Mouse (Mus musculus): ENCODE measurements around the gene Gm30191.

GRCm38 (mm10) chr4:134199371-134199770, 47.4 kb upstream of the Gm30191 start:
- TF ChIP-seq POLR2A (IDR thresholded peaks at IDR 0.05; ENCODE audit: insufficient read length, low read depth) (no peak), REST (IDR thresholded peaks at IDR 0.05; ENCODE audit: insufficient read depth, insufficient read length) (no peak), USF1 (IDR thresholded peaks at IDR 0.05; ENCODE audit: low read depth) (no peak), POLR2AphosphoS2 (IDR thresholded peaks at IDR 0.05; ENCODE audit: insufficient read length, low read depth) (no peak), E2F4 (IDR thresholded peaks at IDR 0.05; ENCODE audit: insufficient read depth) (no peak), TCF3 (IDR thresholded peaks at IDR 0.05; ENCODE audit: insufficient read length, low read depth) (no peak), SRF (IDR thresholded peaks at IDR 0.05; ENCODE audit: control insufficient read depth, insufficient read length, low read depth) (no peak), MYOD1 (IDR thresholded peaks at IDR 0.05; ENCODE audit: control insufficient read depth in 1 of 3, insufficient read length in 2 of 3, low read depth in 2 of 3) (no peak), MAX (IDR thresholded peaks at IDR 0.05; ENCODE audit: low read depth) (no peak), CEBPB (IDR thresholded peaks at IDR 0.05; ENCODE audit: insufficient read depth, poor library complexity, severe bottlenecking) (no peak), TCF12 (IDR thresholded peaks at IDR 0.05; ENCODE audit: insufficient read depth, poor library complexity, severe bottlenecking) (no peak)

Measured in myocyte (in vitro differentiated cells).